Mouse (Mus musculus): Measurements from ENCODE around the gene Kcnk18. TPM values are rescaled to one million over a fixed set of nuclear protein-coding genes. Genes with fewer than 3 reads are reported as not detected.

Kcnk18 gene
- polyA plus RNA-seq, 1 experiment from 2014 or later = not detected

GRCm38 (mm10) chr19:59265907-59266306 lies 46.9 kb downstream of the Kcnk18 start:
- H3K27me3 ChIP-seq (ENCODE audit: insufficient read depth, low read length) = peaks cover 10% of the 10 kb centered on the region; the same call in 1 of the 2 replicates
- no peak for ATAC-seq
- no peak overlapping the region for H3K4me3 ChIP-seq (ENCODE audit: low read depth, low read length)
- no peaks in the 10 kb centered on the region for H3K9me3 ChIP-seq (ENCODE audit: low read length)
- H3K4me1 ChIP-seq (ENCODE audit: insufficient read depth) = peaks cover 2% of the 10 kb centered on the region; the same call in 1 of the 2 replicates
- no peak overlapping the region for H3K27ac ChIP-seq (ENCODE audit: low read depth)
- 71% methylated on average over 6 of the region's 6 CpGs for WGBS (ENCODE audit: insufficient replicate concordance)
- no peaks in the 10 kb centered on the region for H3K36me3 ChIP-seq (replicated peaks; ENCODE audit: insufficient read depth, low read length)
- DNase-seq = no peak
- TF ChIP-seq EP300 (IDR thresholded peaks at IDR 0.05; ENCODE audit: low read depth) = no peak
- no peak for TF ChIP-seq CTCF (IDR thresholded peaks at IDR 0.05; ENCODE audit: low read depth)
- H3K9ac ChIP-seq (replicated peaks) = no peak overlapping the region
- no peak overlapping the region for H3K4me2 ChIP-seq (ENCODE audit: low read depth, low read length)

GRCm38 (mm10) chr19:59267417-59267963 lies 48.5 kb downstream of the Kcnk18 start:
- TF ChIP-seq CTCF (IDR thresholded peaks at IDR 0.05; ENCODE audit: low read depth) (no peak), EP300 (IDR thresholded peaks at IDR 0.05; ENCODE audit: low read depth) (no peak)
- DNase-seq (no peak), ATAC-seq (no peak)
- no peaks in the 10 kb centered on the region for H3K27me3 ChIP-seq (ENCODE audit: insufficient read depth, low read length)
- H3K9ac ChIP-seq (replicated peaks) = no peak overlapping the region
- H3K36me3 ChIP-seq (replicated peaks; ENCODE audit: insufficient read depth, low read length) = no peaks in the 10 kb centered on the region
- H3K4me1 ChIP-seq (ENCODE audit: insufficient read depth) = no peaks in the 10 kb centered on the region
- WGBS (ENCODE audit: insufficient replicate concordance) = 29% methylated on average over 5 of the region's 5 CpGs
- no peaks in the 10 kb centered on the region for H3K9me3 ChIP-seq (ENCODE audit: low read length)
- H3K4me2 ChIP-seq (ENCODE audit: low read depth, low read length) = no peak overlapping the region
- no peak overlapping the region for H3K27ac ChIP-seq (ENCODE audit: low read depth)
- no peak overlapping the region for H3K4me3 ChIP-seq (ENCODE audit: low read depth, low read length)

- no peak overlapping the region for H3K9ac ChIP-seq (replicated peaks)
- H3K4me1 ChIP-seq (ENCODE audit: insufficient read depth) = no peaks in the 10 kb centered on the region
- no peaks in the 10 kb centered on the region for H3K27me3 ChIP-seq (ENCODE audit: insufficient read depth, low read length)
- H3K36me3 ChIP-seq (replicated peaks; ENCODE audit: insufficient read depth, low read length) = no peaks in the 10 kb centered on the region
- TF ChIP-seq EP300 (IDR thresholded peaks at IDR 0.05; ENCODE audit: low read depth) = no peak
- TF ChIP-seq CTCF (IDR thresholded peaks at IDR 0.05; ENCODE audit: low read depth) = no peak
- 73% methylated on average over 7 of the region's 7 CpGs for WGBS (ENCODE audit: insufficient replicate concordance)
- no peak overlapping the region for H3K27ac ChIP-seq (ENCODE audit: low read depth)
- ATAC-seq (no peak), DNase-seq (no peak)
- no peak overlapping the region for H3K4me3 ChIP-seq (ENCODE audit: low read depth, low read length)
- H3K4me2 ChIP-seq (ENCODE audit: low read depth, low read length) = no peak overlapping the region
- no peaks in the 10 kb centered on the region for H3K9me3 ChIP-seq (ENCODE audit: low read length)
Measured at GRCm38 (mm10) chr19:59273190-59273589, 54.2 kb downstream of the Kcnk18 start.

GRCm38 (mm10) chr19:59276354-59276753 lies 57.3 kb downstream of the Kcnk18 start:
- H3K27me3 ChIP-seq (ENCODE audit: insufficient read depth, low read length) = no peaks in the 10 kb centered on the region
- no peak for ATAC-seq
- peak; percentile 8 for DNase-seq
- H3K36me3 ChIP-seq (replicated peaks; ENCODE audit: insufficient read depth, low read length) = no peaks in the 10 kb centered on the region
- no peak overlapping the region for H3K4me3 ChIP-seq (ENCODE audit: low read depth, low read length)
- H3K9me3 ChIP-seq (ENCODE audit: low read length) = 0 out of 2 replicates have a peak, but pooled peaks cover 6% of the 10 kb centered on the region
- TF ChIP-seq EP300 (IDR thresholded peaks at IDR 0.05; ENCODE audit: low read depth) = no peak
- no peak for TF ChIP-seq CTCF (IDR thresholded peaks at IDR 0.05; ENCODE audit: low read depth)
- no peak overlapping the region for H3K4me2 ChIP-seq (ENCODE audit: low read depth, low read length)
- no peak overlapping the region for H3K9ac ChIP-seq (replicated peaks)
- 83% methylated on average over 7 of the region's 7 CpGs for WGBS (ENCODE audit: insufficient replicate concordance)
- no peak overlapping the region for H3K27ac ChIP-seq (ENCODE audit: low read depth)
- no peaks in the 10 kb centered on the region for H3K4me1 ChIP-seq (ENCODE audit: insufficient read depth)

GRCm38 (mm10) chr19:59280841-59281240 lies 61.8 kb downstream of the Kcnk18 start:
- no peaks in the 10 kb centered on the region for H3K4me1 ChIP-seq (ENCODE audit: insufficient read depth)
- no peak overlapping the region for H3K4me2 ChIP-seq (ENCODE audit: low read depth, low read length)
- DNase-seq = no peak
- no peak overlapping the region for H3K4me3 ChIP-seq (ENCODE audit: low read depth, low read length)
- TF ChIP-seq CTCF (IDR thresholded peaks at IDR 0.05; ENCODE audit: low read depth) (no peak), EP300 (IDR thresholded peaks at IDR 0.05; ENCODE audit: low read depth) (no peak)
- H3K36me3 ChIP-seq (replicated peaks; ENCODE audit: insufficient read depth, low read length) = no peaks in the 10 kb centered on the region
- no peak overlapping the region for H3K9ac ChIP-seq (replicated peaks)
- H3K9me3 ChIP-seq (ENCODE audit: low read length) = 0 out of 2 replicates have a peak, but pooled peaks cover 6% of the 10 kb centered on the region
- H3K27ac ChIP-seq (ENCODE audit: low read depth) = no peak overlapping the region
- no peaks in the 10 kb centered on the region for H3K27me3 ChIP-seq (ENCODE audit: insufficient read depth, low read length)
- no peak for ATAC-seq

- TF ChIP-seq EP300 (IDR thresholded peaks at IDR 0.05; ENCODE audit: low read depth) = no peak
- no peak for TF ChIP-seq CTCF (IDR thresholded peaks at IDR 0.05; ENCODE audit: low read depth)
- DNase-seq (no peak), ATAC-seq (no peak)
- H3K27ac ChIP-seq (ENCODE audit: low read depth) = no peak overlapping the region
- no peak overlapping the region for H3K4me2 ChIP-seq (ENCODE audit: low read depth, low read length)
- H3K4me1 ChIP-seq (ENCODE audit: insufficient read depth) = no peaks in the 10 kb centered on the region
- no peaks in the 10 kb centered on the region for H3K36me3 ChIP-seq (replicated peaks; ENCODE audit: insufficient read depth, low read length)
- H3K9ac ChIP-seq (replicated peaks) = no peak overlapping the region
- H3K27me3 ChIP-seq (ENCODE audit: insufficient read depth, low read length) = no peaks in the 10 kb centered on the region
- H3K4me3 ChIP-seq (ENCODE audit: low read depth, low read length) = no peak overlapping the region
- 75% methylated on average over 3 of the region's 3 CpGs for WGBS (ENCODE audit: insufficient replicate concordance)
- H3K9me3 ChIP-seq (ENCODE audit: low read length) = 0 out of 2 replicates have a peak, but pooled peaks cover 6% of the 10 kb centered on the region
Measured at GRCm38 (mm10) chr19:59282001-59282400, 63.0 kb downstream of the Kcnk18 start.

Other genes with a start within 250 kb of the Kcnk18 start
- 2.5 and 2.9 TPM in 2 replicates for gene Shtn1, start 143.1 kb upstream of the Kcnk18 start, polyA plus RNA-seq (2015; fragmentation: Nextera tagmentation; extraction: Ambion mirVana)
- gene Vax1, start 49.2 kb upstream of the Kcnk18 start, polyA plus RNA-seq (2015; fragmentation: Nextera tagmentation; extraction: Ambion mirVana) = not detected in 2 replicates
- 1.5 and 1.9 TPM in 2 replicates for gene Slc18a2, start 41.7 kb downstream of the Kcnk18 start, polyA plus RNA-seq (2015; fragmentation: Nextera tagmentation; extraction: Ambion mirVana)
- gene Rps12-ps3, start 103.1 kb downstream of the Kcnk18 start, polyA plus RNA-seq (2015; fragmentation: Nextera tagmentation; extraction: Ambion mirVana) = 12.3 and 24.8 TPM in 2 replicates
- 3.1 and 3.4 TPM in 2 replicates for gene Pdzd8, start 126.6 kb downstream of the Kcnk18 start, polyA plus RNA-seq (2015; fragmentation: Nextera tagmentation; extraction: Ambion mirVana)
- not detected in 2 replicates for gene Emx2, start 239.2 kb downstream of the Kcnk18 start, polyA plus RNA-seq (2015; fragmentation: Nextera tagmentation; extraction: Ambion mirVana)